Mouse (Mus musculus) ES-E14 (cell line): Measurements from ENCODE around the gene Get4.

Experiments
- HCFC1 ChIP-seq: IDR thresholded peaks from 2 replicates; pipeline ENCODE4 v1.6.1; 2012; ENCODE audit warnings: low read length, inconsistent platforms, borderline replicate concordance; ENCODE audit not compliant: insufficient read depth
- MAFK ChIP-seq: IDR thresholded peaks from 2 replicates; pipeline ENCODE4 v1.6.1; 2014; ENCODE audit warnings: mild to moderate bottlenecking, low read depth, low read length, inconsistent platforms; ENCODE audit not compliant: insufficient read depth

DNA sequence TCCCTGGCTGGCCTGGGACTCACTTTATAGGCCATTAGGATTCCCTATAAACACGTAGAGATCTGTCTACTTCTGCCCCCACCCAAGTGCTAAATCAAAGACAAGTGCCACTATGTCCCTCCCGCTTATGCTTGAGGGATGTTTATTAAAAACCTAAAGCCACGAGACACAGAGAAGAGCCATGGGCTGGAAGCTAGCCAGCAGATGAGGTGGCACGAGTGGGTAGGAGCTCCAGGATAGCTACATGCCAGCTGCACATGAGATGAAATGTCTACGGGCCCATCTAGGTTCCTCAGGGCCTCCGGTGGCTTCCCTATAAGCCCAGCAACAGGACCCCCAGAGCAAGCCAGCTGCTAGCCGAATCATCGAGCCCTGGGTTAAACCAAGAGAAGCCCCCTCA lies 25.2 kb downstream of the Get4 start:
- no peak for TF ChIP-seq HCFC1
- TF ChIP-seq MAFK, result no peak
